Mouse (Mus musculus) brain, embryonic 14.5 days (tissue): ENCODE measurements around the gene Gpr84.

Experiments
- CTCF ChIP-seq: fragments of 200-500 bp; IDR thresholded peaks from 2 replicates; pipeline ENCODE4 v1.5.1; 2012; ENCODE audit warnings: inconsistent platforms, mild to moderate bottlenecking, moderate library complexity, borderline replicate concordance; ENCODE audit not compliant: insufficient read depth, insufficient read length; ENCODE audit errors: extremely low read depth
- POLR2A ChIP-seq: fragments of 200-500 bp; IDR thresholded peaks from 2 replicates; pipeline ENCODE4 v1.6.1; 2012; ENCODE audit warnings: mild to moderate bottlenecking, inconsistent platforms, borderline replicate concordance; ENCODE audit not compliant: poor library complexity, insufficient read depth, insufficient read length, severe bottlenecking; ENCODE audit errors: extremely low read depth

- no peak for TF ChIP-seq CTCF
- TF ChIP-seq POLR2A = no peak
These were observed 7.3 kb upstream of the Gpr84 start for GRCm38 (mm10) chr15:103317731-103318130.
